Mouse (Mus musculus): ENCODE measurements around the gene Treml4. TPM values are rescaled to one million over a fixed set of nuclear protein-coding genes. Genes with fewer than 3 reads are reported as not detected.

Gene Treml4
- 0.14 and 0.19 TPM in 2 replicates for polyA plus RNA-seq (2012; rRNA removed)

GRCm38 (mm10) chr17:48263741-48264362 is at the start of gene Treml4:
TSS of gene Treml4 (plus strand) at chr17:48264295.

GRCm38 (mm10) chr17:48232518-48232917 is 31.6 kb upstream of the Treml4 start, which contains the start of gene Trem1:
TSS of gene Trem1 (plus strand) at chr17:48232768.

GRCm38 (mm10) chr17:48247221-48247928 is 16.7 kb upstream of the Treml4 start, which contains the start of gene Trem3:
TSS of gene Trem3 (plus strand) at chr17:48247777.

GRCm38 (mm10) chr17:48299203-48299602 is 35.1 kb downstream of the Treml4 start, which contains the start of gene Treml2:
TSS of gene Treml2 (plus strand) at chr17:48299498.

GRCm38 (mm10) chr17:48315905-48316579 is 51.9 kb downstream of the Treml4 start, which contains the start of gene B430306N03Rik:
TSS of gene B430306N03Rik (plus strand) at chr17:48316141.

Other genes with a start within 250 kb of the Treml4 start
- gene 1700122O11Rik, start 226.0 kb upstream of the Treml4 start, polyA plus RNA-seq (2012; rRNA removed), result not detected in 2 replicates
- not detected in 2 replicates for gene 1700067P10Rik, start 175.0 kb upstream of the Treml4 start, polyA plus RNA-seq (2012; rRNA removed)
- gene 9830107B12Rik, start 118.0 kb upstream of the Treml4 start, polyA plus RNA-seq (2012; rRNA removed), result 0.05 and 0.17 TPM in 2 replicates
- gene A530064D06Rik, start 97.0 kb upstream of the Treml4 start, polyA plus RNA-seq (2012; rRNA removed), result 0.12 and 0.17 TPM in 2 replicates
- gene Trem1, start 31.5 kb upstream of the Treml4 start, polyA plus RNA-seq (2012; rRNA removed), result 0.02 TPM in 1 of 2 replicates, not detected in the other
- not detected in 2 replicates for gene Trem3, start 16.5 kb upstream of the Treml4 start, polyA plus RNA-seq (2012; rRNA removed)
- gene Treml2, start 35.2 kb downstream of the Treml4 start, polyA plus RNA-seq (2012; rRNA removed), result 0.24 and 0.62 TPM in 2 replicates
- gene B430306N03Rik, start 51.8 kb downstream of the Treml4 start, polyA plus RNA-seq (2012; rRNA removed), result 0.15 and 0.45 TPM in 2 replicates
- gene Trem2, start 82.1 kb downstream of the Treml4 start, polyA plus RNA-seq (2012; rRNA removed), result 3.2 and 4.6 TPM in 2 replicates
- gene Treml1, start 95.6 kb downstream of the Treml4 start, polyA plus RNA-seq (2012; rRNA removed), result 0.14 TPM in 1 of 2 replicates, not detected in the other
- 14.8 and 17.1 TPM in 2 replicates for gene Nfya, start 145.6 kb downstream of the Treml4 start, polyA plus RNA-seq (2012; rRNA removed)
- 1.4 and 3.0 TPM in 2 replicates for gene Oard1, start 145.7 kb downstream of the Treml4 start, polyA plus RNA-seq (2012; rRNA removed)
- 7.5 and 13.3 TPM in 2 replicates for gene Apobec2, start 168.6 kb downstream of the Treml4 start, polyA plus RNA-seq (2012; rRNA removed)
- 0.45 and 0.61 TPM in 2 replicates for gene Tspo2, start 187.2 kb downstream of the Treml4 start, polyA plus RNA-seq (2012; rRNA removed)
- 2.3 and 3.6 TPM in 2 replicates for gene Unc5cl, start 190.6 kb downstream of the Treml4 start, polyA plus RNA-seq (2012; rRNA removed)